Mouse (Mus musculus) myocyte (in vitro differentiated cells): ENCODE data around the gene 1700016D06Rik.

ENCODE experiments used
- CEBPB ChIP-seq: IDR thresholded peaks from 2 replicates; pipeline ENCODE4 v1.6.1; 2011; ENCODE audit warnings: mild to moderate bottlenecking, moderate library complexity; ENCODE audit not compliant: poor library complexity, insufficient read depth, severe bottlenecking
- E2F4 ChIP-seq: IDR thresholded peaks from one replicate; pipeline ENCODE4 v1.6.1; 2011; ENCODE audit warnings: mild to moderate bottlenecking, control low read depth, moderate library complexity; ENCODE audit not compliant: insufficient read depth
- MAX ChIP-seq: IDR thresholded peaks from one replicate; pipeline ENCODE4 v1.6.1; 2011; ENCODE audit warnings: low read depth, mild to moderate bottlenecking, control low read depth
- MYOG ChIP-seq, 3 experiments: IDR thresholded peaks; one replicate each; pipeline ENCODE4 v1.6.1; 2011; ENCODE audit warnings: control low read depth in 2 of 3, low read depth in 2 of 3, mild to moderate bottlenecking in 2 of 3; ENCODE audit not compliant: insufficient read length in 2 of 3, control insufficient read depth in 1 of 3, insufficient read depth in 1 of 3
- POLR2A ChIP-seq: IDR thresholded peaks from one replicate; pipeline ENCODE4 v1.6.1; 2011; ENCODE audit warnings: low read depth, mild to moderate bottlenecking, control low read depth, moderate library complexity; ENCODE audit not compliant: insufficient read length
- POLR2AphosphoS2 ChIP-seq: IDR thresholded peaks from one replicate; pipeline ENCODE4 v1.6.1; 2011; ENCODE audit warnings: low read depth, control low read depth; ENCODE audit not compliant: insufficient read length
- REST ChIP-seq: IDR thresholded peaks from one replicate; pipeline ENCODE4 v1.6.1; 2011; ENCODE audit warnings: mild to moderate bottlenecking, control low read depth, moderate library complexity; ENCODE audit not compliant: insufficient read depth, insufficient read length
- TCF12 ChIP-seq: IDR thresholded peaks from one replicate; pipeline ENCODE4 v1.6.1; 2011; ENCODE audit warnings: mild to moderate bottlenecking, control low read depth; ENCODE audit not compliant: poor library complexity, insufficient read depth, severe bottlenecking
- TCF3 ChIP-seq: IDR thresholded peaks from one replicate; pipeline ENCODE4 v1.6.1; 2011; ENCODE audit warnings: low read depth, control low read depth; ENCODE audit not compliant: insufficient read length
- USF1 ChIP-seq: IDR thresholded peaks from one replicate; pipeline ENCODE4 v1.6.1; 2011; ENCODE audit warnings: low read depth, mild to moderate bottlenecking, control low read depth, moderate library complexity

DNA sequence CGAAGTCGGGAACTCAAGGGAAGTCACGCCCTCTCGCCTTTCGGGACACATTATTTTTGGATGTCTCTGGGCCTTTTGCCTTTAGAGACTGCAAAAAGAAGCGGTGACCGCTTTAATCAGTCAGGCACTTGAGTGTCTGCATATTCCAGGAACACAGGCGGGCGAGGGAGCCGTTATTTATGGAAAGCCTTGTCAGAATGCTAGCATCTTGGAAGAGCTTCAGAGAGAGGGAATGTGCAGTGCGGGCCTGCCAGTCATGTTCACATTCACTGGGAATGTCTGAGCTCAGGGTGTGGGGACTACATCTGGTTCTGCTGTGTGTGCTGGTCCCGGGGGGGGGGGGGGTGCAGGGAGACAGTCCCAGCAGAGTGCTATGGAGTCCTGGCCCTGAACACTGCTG, 5.0 kb upstream of the 1700016D06Rik start:
- TF ChIP-seq POLR2A (no peak), USF1 (no peak), POLR2AphosphoS2 (no peak), TCF12 (no peak), E2F4 (no peak), MAX (no peak), TCF3 (no peak), REST (no peak), MYOG (IDR thresholded peaks at IDR 0.05; ENCODE audit: control insufficient read depth in 1 of 3, insufficient read depth in 1 of 3, insufficient read length in 2 of 3, low read depth in 2 of 3) (peak in 1 of 3 experiments; percentile 53), CEBPB (no peak)
